Mouse (Mus musculus) gastrocnemius, adult 18-20 months (tissue): ENCODE measurements around the gene Usp8. TPM values are rescaled to one million over a fixed set of nuclear protein-coding genes. Genes with fewer than 3 reads are reported as not detected.

Experiments
- DNase-seq: peaks from one replicate; pipeline ENCODE4 v3.0.0; 2021; ENCODE audit warnings: low spot score
- long read RNA-seq, 2 experiments: library from polyadenylated mRNA; stranded (forward); transcript quantifications; one replicate each; pipeline ENCODE4 v2.0.0; 2021
- total RNA-seq, 2 experiments: library from RNA; stranded (reverse); gene quantifications; 2 replicates each; pipeline ENCODE4 v1.2.3; 2021

Usp8 gene
- total RNA-seq, result 10 to 100 TPM; 16.3 to 17.1 TPM
- long read RNA-seq, experiment 1, full-length matches to known transcripts, result 23 of 27 reads
- long read RNA-seq, experiment 1, partial matches to known transcripts, result 1 of 27 reads
- long read RNA-seq, experiment 1, other reads (novel, unspliced or antisense), result 3 of 27 reads
- long read RNA-seq, experiment 2, full-length matches to known transcripts, result 19 of 26 reads
- long read RNA-seq, experiment 2, partial matches to known transcripts, result 4 of 26 reads
- long read RNA-seq, experiment 2, other reads (novel, unspliced or antisense), result 3 of 26 reads

- peak; percentile 99 for DNase-seq
Measured at GRCm38 (mm10) chr2:126706759-126707437, at the start of gene Usp8. Usp8 (plus strand) TSS chr2:126707328.

GRCm38 (mm10) chr2:126663481-126663880 is 43.6 kb upstream of the Usp8 start:
- DNase-seq, result no peak

- DNase-seq, result no peak
Measured at GRCm38 (mm10) chr2:126665984-126666383, 41.1 kb upstream of the Usp8 start.

- no peak for DNase-seq
Measured at GRCm38 (mm10) chr2:126668621-126669252, 38.4 kb upstream of the Usp8 start.

GRCm38 (mm10) chr2:126673317-126674242 is 33.5 kb upstream of the Usp8 start:
- no peak for DNase-seq

GRCm38 (mm10) chr2:126674441-126675168 is 32.5 kb upstream of the Usp8 start:
- DNase-seq, result peak; percentile 23

GRCm38 (mm10) chr2:126675169-126676121 is 31.7 kb upstream of the Usp8 start:
- peak; percentile 76 for DNase-seq

- no peak for DNase-seq
Measured at GRCm38 (mm10) chr2:126676122-126676515, 31.0 kb upstream of the Usp8 start, which contains the start of gene Gabpb1. Gabpb1 (minus strand) TSS chr2:126676337.

- DNase-seq, result no peak
Measured at GRCm38 (mm10) chr2:126677366-126677765, 29.8 kb upstream of the Usp8 start.

GRCm38 (mm10) chr2:126682333-126682732 is 24.8 kb upstream of the Usp8 start:
- no peak for DNase-seq

- DNase-seq, result no peak
Measured at GRCm38 (mm10) chr2:126682937-126683336, 24.2 kb upstream of the Usp8 start.

- no peak for DNase-seq
Measured at GRCm38 (mm10) chr2:126691290-126691689, 15.8 kb upstream of the Usp8 start.

GRCm38 (mm10) chr2:126695285-126695684 is 11.8 kb upstream of the Usp8 start:
- peak; percentile 21 for DNase-seq

- DNase-seq, result no peak
Measured at GRCm38 (mm10) chr2:126707438-126707779, 281 bp downstream of the Usp8 start.

GRCm38 (mm10) chr2:126708361-126708760 is 1.2 kb downstream of the Usp8 start:
- no peak for DNase-seq

- DNase-seq, result no peak
Measured at GRCm38 (mm10) chr2:126712526-126712925, 5.4 kb downstream of the Usp8 start.

- DNase-seq, result no peak
Measured at GRCm38 (mm10) chr2:126712950-126713349, 5.8 kb downstream of the Usp8 start.

GRCm38 (mm10) chr2:126729207-126729606 is 22.1 kb downstream of the Usp8 start:
- no peak for DNase-seq

GRCm38 (mm10) chr2:126730502-126730901 is 23.4 kb downstream of the Usp8 start:
- no peak for DNase-seq
